Mouse (Mus musculus): Measurements from ENCODE around the gene Zg16. TPM values are rescaled to one million over a fixed set of nuclear protein-coding genes. Genes with fewer than 3 reads are reported as not detected.
"Not testable (repeated sequence)": the region's sequence is repeated elsewhere in the genome, so short reads cannot be mapped to it uniquely, and the experiment has no call there.

Zg16 gene
- total RNA-seq, 2 experiments from 2014 or later: not detected

- intact Hi-C loops (cut with DNase I): loop anchor here (2.0 kb wide), 1 partner anchor 278 kb away; no protein-coding TSS in a partner anchor
- DNase-seq (ENCODE audit: low spot score in 2 of 2): peak; percentile 84 to 85
Observed at GRCm38 (mm10) chr7:127110239-127111007, 23.3 kb upstream of the Zg16 start.

GRCm38 (mm10) chr7:127105551-127105950, 18.4 kb upstream of the Zg16 start:
- no peak for DNase-seq (ENCODE audit: low spot score in 2 of 2)
- intact Hi-C loops (cut with DNase I): loop anchor here (2.0 kb wide), 1 partner anchor 89 kb away; the partner anchor contains the start of genes Pagr1a and Pagr1b

- intact Hi-C loops (cut with DNase I): loop anchor here (2.0 kb wide), 1 partner anchor 88 kb away; the partner anchor contains the start of genes Pagr1a and Pagr1b
- peak; percentile 81 to 84 for DNase-seq (ENCODE audit: low spot score in 2 of 2)
Observed at GRCm38 (mm10) chr7:127104560-127105332, 17.6 kb upstream of the Zg16 start.

- DNase-seq (ENCODE audit: low spot score in 2 of 2): no peak
- intact Hi-C loops (cut with DNase I): loop anchor here (2.0 kb wide), 1 partner anchor 87 kb away; the partner anchor contains the start of genes Pagr1a and Pagr1b
Observed at GRCm38 (mm10) chr7:127103960-127104359, 16.8 kb upstream of the Zg16 start.

- DNase-seq (ENCODE audit: low spot score in 2 of 2): no peak
- intact Hi-C loops (cut with DNase I): no loop called here
Observed at GRCm38 (mm10) chr7:127102148-127102547, 15.0 kb upstream of the Zg16 start.

GRCm38 (mm10) chr7:127101451-127102016, 14.4 kb upstream of the Zg16 start:
- intact Hi-C loops (cut with DNase I): no loop called here

GRCm38 (mm10) chr7:127099528-127099927, 12.4 kb upstream of the Zg16 start:
- no peak for DNase-seq (ENCODE audit: low spot score in 2 of 2)
- intact Hi-C loops (cut with DNase I): no loop called here

More at GRCm38 (mm10) chr7:127101451-127102016, 14.4 kb upstream of the Zg16 start:
- no peak for DNase-seq (ENCODE audit: low spot score in 2 of 2)

GRCm38 (mm10) chr7:127098950-127099349, 11.8 kb upstream of the Zg16 start:
- intact Hi-C loops (cut with DNase I): no loop called here
- DNase-seq (ENCODE audit: low spot score in 2 of 2): no peak

GRCm38 (mm10) chr7:127098521-127098920, 11.4 kb upstream of the Zg16 start:
- intact Hi-C loops (cut with DNase I): no loop called here
- DNase-seq (ENCODE audit: low spot score in 2 of 2): no peak

GRCm38 (mm10) chr7:127096456-127096855, 9.3 kb upstream of the Zg16 start:
- no peak for DNase-seq (ENCODE audit: low spot score in 2 of 2)
- intact Hi-C loops (cut with DNase I): no loop called here

- intact Hi-C loops (cut with DNase I): loop anchor here (5.0 kb wide), 1 partner anchor 52 kb away; the partner anchor contains the start of gene Kif22
Observed at GRCm38 (mm10) chr7:127093914-127094313, 6.8 kb upstream of the Zg16 start.

GRCm38 (mm10) chr7:127091114-127091896, 4.2 kb upstream of the Zg16 start, which contains the start of gene AI467606:
Gene AI467606, plus strand, starts transcription at chr7:127091359.
- intact Hi-C loops (cut with DNase I): loop anchor here (5.0 kb wide), 1 partner anchor 49 kb away; the partner anchor contains the start of gene Kif22
- DNase-seq (ENCODE audit: low spot score in 2 of 2): no peak

More at GRCm38 (mm10) chr7:127093914-127094313, 6.8 kb upstream of the Zg16 start:
- no peak for DNase-seq (ENCODE audit: low spot score in 2 of 2)

GRCm38 (mm10) chr7:127090154-127091113, 3.3 kb upstream of the Zg16 start:
- DNase-seq (ENCODE audit: low spot score in 2 of 2): no peak
- intact Hi-C loops (cut with DNase I): loop anchor here (5.0 kb wide), 1 partner anchor 48 kb away; the partner anchor contains the start of gene Kif22

GRCm38 (mm10) chr7:127088901-127089845, 2.0 kb upstream of the Zg16 start:
- DNase-seq (ENCODE audit: low spot score in 2 of 2): no peak
- intact Hi-C loops (cut with DNase I): no loop called here

- intact Hi-C loops (cut with DNase I): no loop called here
- no peak for DNase-seq (ENCODE audit: low spot score in 2 of 2)
Observed at GRCm38 (mm10) chr7:127088083-127088482, 955 bp upstream of the Zg16 start.

- DNase-seq (ENCODE audit: low spot score in 2 of 2); intact Hi-C loops (cut with DNase I): not testable (repeated sequence)
Observed at GRCm38 (mm10) chr7:127085751-127086150, 1.4 kb downstream of the Zg16 start.

GRCm38 (mm10) chr7:127084794-127085193, 2.3 kb downstream of the Zg16 start:
- no peak for DNase-seq (ENCODE audit: low spot score in 2 of 2)
- intact Hi-C loops (cut with DNase I): no loop called here
